Mouse (Mus musculus): ENCODE measurements around the gene Fam43a. TPM values are rescaled to one million over a fixed set of nuclear protein-coding genes. Genes with fewer than 3 reads are reported as not detected.

Fam43a gene
- total RNA-seq (2023), result 10 to 100 TPM; 13.6 to 19.2 TPM

GRCm38 (mm10) chr16:30599491-30600268 lies at the start of gene Fam43a:
Fam43a (plus strand) TSS chr16:30599723.

GRCm38 (mm10) chr16:30550748-30551192 lies 48.8 kb upstream of the Fam43a start, which contains the start of gene Tmem44:
Tmem44 (minus strand) TSS chr16:30550842.

DNA sequence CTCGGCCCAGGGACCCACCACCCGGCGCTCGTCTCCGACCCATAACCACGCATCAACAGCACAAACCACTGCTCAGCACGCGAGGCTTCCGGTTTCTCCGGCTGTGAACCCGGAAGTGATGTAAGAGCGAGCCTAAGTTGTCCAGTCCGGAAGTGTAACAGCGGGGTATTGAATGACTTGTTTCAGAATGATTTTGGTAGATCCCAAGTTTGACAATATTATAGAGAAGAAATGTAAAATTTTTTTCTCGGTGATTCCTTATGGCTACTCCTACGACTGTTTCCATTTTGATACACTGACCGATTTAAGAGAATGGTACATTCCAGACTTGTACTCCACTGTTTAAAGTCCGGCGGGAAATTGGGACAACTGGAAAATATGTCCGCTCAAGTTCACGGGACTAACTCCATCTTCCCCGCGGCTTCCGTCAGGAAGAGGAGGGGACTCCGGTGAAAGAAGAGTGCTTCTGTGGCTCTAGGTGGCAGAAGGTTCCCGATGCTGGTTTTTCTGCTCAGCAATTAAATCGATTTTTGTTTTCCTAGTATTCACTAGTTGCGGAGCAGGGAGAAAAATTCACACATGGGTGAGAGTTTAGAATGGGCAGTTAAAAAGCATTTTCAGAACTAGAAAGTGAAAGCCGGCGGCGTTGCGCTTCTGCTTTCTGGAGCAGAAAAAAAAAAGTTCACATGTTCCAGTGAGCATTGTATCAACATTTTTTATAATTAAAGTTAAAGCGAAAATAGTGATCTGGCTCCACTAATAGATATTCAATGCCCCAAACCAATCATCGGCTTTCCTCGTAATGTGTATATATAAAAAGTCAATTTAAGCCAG lies 11.8 kb upstream of the Fam43a start, which contains the start of gene Lsg1:
Gene Lsg1, minus strand, starts transcription at position 99 of the 834 bp plus-strand sequence.

Other genes starting within 250 kb of the Fam43a start
- gene Atp13a3, start 193.7 kb upstream of the Fam43a start, total RNA-seq (2023), result 10 to 100 TPM; 74.5 to 90.1 TPM
- gene Tmem44, start 48.9 kb upstream of the Fam43a start, total RNA-seq (2023), result not detected
- 10 to 100 TPM; 21.4 to 25.4 TPM for gene Lsg1, start 12.1 kb upstream of the Fam43a start, total RNA-seq (2023)

All from neutrophil, adult 59 days (primary cell).